Mouse (Mus musculus): Measurements from ENCODE around the gene Qdpr.

DNA sequence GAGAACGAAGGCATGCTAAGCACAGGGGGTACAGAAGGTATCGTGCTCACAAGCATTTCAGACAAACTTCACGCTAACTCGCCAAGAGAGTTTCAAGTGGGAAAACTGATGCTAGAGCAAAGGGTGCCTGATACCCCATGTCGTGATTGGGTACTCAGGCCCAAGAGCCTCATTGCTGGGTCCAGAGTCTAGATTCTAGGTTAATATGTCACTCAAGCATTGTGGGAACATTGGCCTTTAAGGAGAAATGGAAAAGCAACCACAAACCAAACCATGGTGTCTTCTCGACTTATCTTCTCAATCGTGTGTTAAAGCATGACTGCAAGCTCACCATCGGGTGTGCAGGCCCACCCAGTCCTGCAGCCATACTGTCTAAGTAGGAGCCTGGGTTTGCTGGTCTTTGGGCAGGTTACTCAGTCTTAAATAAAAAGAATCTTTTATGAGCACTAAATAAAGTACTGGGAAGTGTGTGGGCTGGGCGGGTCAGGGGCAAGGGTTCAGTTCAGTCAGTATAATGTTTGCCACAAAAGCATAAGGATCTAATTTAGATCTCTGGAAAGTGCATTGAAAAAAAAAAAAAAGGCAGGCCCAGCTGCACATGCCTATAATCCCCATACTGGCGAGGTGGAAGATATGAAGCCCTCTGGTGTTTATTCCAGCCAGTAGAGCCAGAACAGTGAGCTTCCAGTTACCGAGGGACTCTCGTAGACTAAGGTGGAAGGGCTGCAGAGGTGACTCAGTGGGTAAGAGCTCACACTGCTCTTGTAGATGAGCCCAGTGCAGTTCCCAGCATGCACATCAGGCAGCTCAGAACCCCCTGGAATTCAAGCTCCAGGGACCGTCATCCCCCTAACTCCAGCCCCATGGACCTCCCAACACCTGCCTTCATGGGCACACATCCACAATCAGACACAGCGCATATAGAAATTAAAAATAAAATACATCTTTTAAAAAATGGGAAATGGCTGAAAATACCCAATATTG is 13.8 kb downstream of the Qdpr start:
- TF ChIP-seq CTCF (IDR thresholded peaks at IDR 0.05; ENCODE audit: control insufficient read depth, insufficient read depth, insufficient replicate concordance, low read depth, low read length) (no peak), POLR2A (IDR thresholded peaks at IDR 0.05; ENCODE audit: control insufficient read depth, low read depth, low read length) (no peak)
